Mouse (Mus musculus) MEL (cell line): ENCODE results near the gene Rnf215.

Experiments used
- CHD2 ChIP-seq: IDR thresholded peaks from 2 replicates; pipeline ENCODE4 v1.6.1; 2011; ENCODE audit warnings: low read length, improper control_type of control experiment
- CTCF ChIP-seq, 3 experiments: IDR thresholded peaks in 2 of 3; conservative IDR thresholded peaks in 1 of 3; 2 replicates each; pipeline ENCODE4 v1.5.1; 2011 to 2012; ENCODE audit warnings: low read length in 3 of 3, low read depth in 2 of 3, mild to moderate bottlenecking in 2 of 3, improper control_type of control experiment in 1 of 3, inconsistent platforms in 1 of 3, mixed read lengths in 1 of 3, moderate library complexity in 1 of 3; ENCODE audit not compliant: control insufficient read depth in 1 of 3, insufficient read depth in 1 of 3, poor library complexity in 1 of 3, severe bottlenecking in 1 of 3
- EP300 ChIP-seq, 2 experiments: IDR thresholded peaks; 2 replicates each; pipeline ENCODE4 v1.6.1; 2011; ENCODE audit warnings: improper control_type of control experiment in 2 of 2, low read length in 2 of 2, low read depth in 1 of 2, mild to moderate bottlenecking in 1 of 2
- GATA1 ChIP-seq: IDR thresholded peaks from 2 replicates; pipeline ENCODE4 v1.6.1; 2011; ENCODE audit warnings: low read depth, low read length, improper control_type of control experiment
- MYC ChIP-seq: IDR thresholded peaks from 2 replicates; pipeline ENCODE4 v1.6.1; 2011; ENCODE audit warnings: low read depth, mild to moderate bottlenecking, low read length, improper control_type of control experiment, moderate library complexity
- NELFE ChIP-seq: IDR thresholded peaks from 2 replicates; pipeline ENCODE4 v1.6.1; 2011; ENCODE audit warnings: low read depth, low read length, improper control_type of control experiment
- POLR2A ChIP-seq, 2 experiments: IDR thresholded peaks; 2 replicates each; pipeline ENCODE4 v1.6.1; 2011 to 2012; ENCODE audit warnings: low read length in 2 of 2, mild to moderate bottlenecking in 2 of 2, control low read depth in 1 of 2, improper control_type of control experiment in 1 of 2, low read depth in 1 of 2, moderate library complexity in 1 of 2; ENCODE audit not compliant: control insufficient read depth in 1 of 2, insufficient read depth in 1 of 2, poor library complexity in 1 of 2
- POLR2AphosphoS2 ChIP-seq: IDR thresholded peaks from 2 replicates; pipeline ENCODE4 v1.6.1; 2011; ENCODE audit warnings: low read length, improper control_type of control experiment
- TAL1 ChIP-seq: IDR thresholded peaks from 2 replicates; pipeline ENCODE4 v1.6.1; 2012; ENCODE audit warnings: mild to moderate bottlenecking, inconsistent platforms, low read length, moderate library complexity, mixed read lengths
- TCF12 ChIP-seq: IDR thresholded peaks from 2 replicates; pipeline ENCODE4 v1.6.1; 2014; ENCODE audit warnings: low read depth, mild to moderate bottlenecking, inconsistent platforms, low read length, improper control_type of control experiment, moderate library complexity
- USF1 ChIP-seq: IDR thresholded peaks from 2 replicates; pipeline ENCODE4 v1.6.1; 2014; ENCODE audit warnings: low read depth, mild to moderate bottlenecking, inconsistent platforms, low read length, improper control_type of control experiment, moderate library complexity
- ZC3H11A ChIP-seq: IDR thresholded peaks from 2 replicates; pipeline ENCODE4 v1.6.1; 2012; ENCODE audit warnings: low read depth, mild to moderate bottlenecking, inconsistent platforms, low read length, improper control_type of control experiment
- ZNF384 ChIP-seq: IDR thresholded peaks from 2 replicates; pipeline ENCODE4 v1.6.1; 2012; ENCODE audit warnings: low read depth, mild to moderate bottlenecking, inconsistent platforms, low read length, improper control_type of control experiment

DNA sequence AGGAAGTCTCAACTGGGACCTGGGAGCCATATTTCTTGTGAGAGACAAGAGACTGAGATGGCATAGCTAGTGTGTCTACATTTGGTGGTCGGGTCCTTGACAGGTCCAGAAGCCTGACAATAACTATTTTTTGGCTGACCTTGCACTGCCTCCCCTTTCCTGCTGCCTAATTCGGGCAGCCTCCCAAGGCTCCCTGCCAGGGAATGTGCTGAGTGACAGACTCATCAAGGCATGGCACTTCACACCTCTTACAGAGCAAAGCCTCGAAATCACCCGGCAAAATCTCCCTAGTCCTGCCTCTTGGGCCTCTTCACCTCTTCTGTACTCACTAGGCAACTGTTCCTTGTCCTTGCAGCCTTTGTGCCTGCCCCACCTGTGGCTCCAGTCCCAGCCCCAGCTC lies 42.7 kb downstream of the Rnf215 start:
- TF ChIP-seq USF1: no peak
- no peak for TF ChIP-seq TCF12
- TF ChIP-seq EP300 (IDR thresholded peaks at IDR 0.05; ENCODE audit: low read depth in 1 of 2, low read length in 2 of 2): no peak
- no peak for TF ChIP-seq POLR2A (IDR thresholded peaks at IDR 0.05; ENCODE audit: control insufficient read depth in 1 of 2, insufficient read depth in 1 of 2, low read depth in 1 of 2, low read length in 2 of 2, poor library complexity in 1 of 2)
- no peak for TF ChIP-seq CTCF (IDR thresholded peaks at IDR 0.05 in 2 of 3, conservative IDR thresholded peaks at IDR 0.05 in 1 of 3; ENCODE audit: control insufficient read depth in 1 of 3, insufficient read depth in 1 of 3, low read depth in 2 of 3, low read length in 3 of 3, poor library complexity in 1 of 3, severe bottlenecking in 1 of 3)
- TF ChIP-seq ZC3H11A: no peak
- no peak for TF ChIP-seq TAL1
- no peak for TF ChIP-seq POLR2AphosphoS2
- no peak for TF ChIP-seq CHD2
- no peak for TF ChIP-seq ZNF384
- TF ChIP-seq NELFE: no peak
- no peak for TF ChIP-seq MYC
- TF ChIP-seq GATA1: no peak
